Mouse (Mus musculus): Measurements from ENCODE around the gene Necab2. TPM values are rescaled to one million over a fixed set of nuclear protein-coding genes. Genes with fewer than 3 reads are reported as not detected.

Gene Necab2
- polyA plus RNA-seq, 1 experiment from 2014 or later = 2.8 TPM

GRCm38 (mm10) chr8:119449627-119450026 lies 3.1 kb downstream of the Necab2 start:
- DNase-seq (ENCODE audit: low spot score) (no peak), ATAC-seq (ENCODE audit: insufficient number of reproducible peaks, low FRiP score, low TSS enrichment, low read depth) (no peak)
- Histone ChIP-seq H3K4me1 (ENCODE audit: control insufficient read depth, insufficient read depth, low read length) (peaks cover 2% of the 10 kb centered on the region; the same call in 1 of the 2 replicates), H3K27me3 (ENCODE audit: control insufficient read depth, insufficient read depth, low read length) (peaks cover 18% of the 10 kb centered on the region), H3K4me3 (ENCODE audit: low read depth, low read length) (no peak overlapping the region), H3K36me3 (ENCODE audit: control insufficient read depth, insufficient read depth, low read length) (no peaks in the 10 kb centered on the region), H3K9me3 (ENCODE audit: control insufficient read depth, low read length) (no peaks in the 10 kb centered on the region), H3K9ac (ENCODE audit: low read length) (no peak overlapping the region), H3K4me2 (ENCODE audit: low read depth, severe bottlenecking) (no peak overlapping the region; the same call in 1 of the 2 replicates), H3K27ac (replicated peaks; ENCODE audit: low read depth, low read length) (no peak overlapping the region)
- 81% methylated on average over 12 of the region's 12 CpGs for WGBS

- H3K4me3 ChIP-seq (ENCODE audit: low read depth, low read length) = no peak overlapping the region
- no peaks in the 10 kb centered on the region for H3K9me3 ChIP-seq (ENCODE audit: control insufficient read depth, low read length)
- WGBS = 86% methylated on average over 4 of the region's 4 CpGs
- no peak overlapping the region for H3K27ac ChIP-seq (replicated peaks; ENCODE audit: low read depth, low read length)
- H3K27me3 ChIP-seq (ENCODE audit: control insufficient read depth, insufficient read depth, low read length) = peaks cover 18% of the 10 kb centered on the region
- DNase-seq (ENCODE audit: low spot score) (no peak), ATAC-seq (ENCODE audit: insufficient number of reproducible peaks, low FRiP score, low TSS enrichment, low read depth) (no peak)
- peaks cover 2% of the 10 kb centered on the region; the same call in 1 of the 2 replicates for H3K4me1 ChIP-seq (ENCODE audit: control insufficient read depth, insufficient read depth, low read length)
- H3K9ac ChIP-seq (ENCODE audit: low read length) = no peak overlapping the region
- no peak overlapping the region for H3K4me2 ChIP-seq (ENCODE audit: low read depth, severe bottlenecking)
- no peaks in the 10 kb centered on the region for H3K36me3 ChIP-seq (ENCODE audit: control insufficient read depth, insufficient read depth, low read length)
These were observed 4.6 kb downstream of the Necab2 start for GRCm38 (mm10) chr8:119451131-119451530.

GRCm38 (mm10) chr8:119452919-119453318 lies 6.4 kb downstream of the Necab2 start:
- H3K27me3 ChIP-seq (ENCODE audit: control insufficient read depth, insufficient read depth, low read length) = peaks cover 10% of the 10 kb centered on the region
- no peaks in the 10 kb centered on the region for H3K9me3 ChIP-seq (ENCODE audit: control insufficient read depth, low read length)
- no peak overlapping the region for H3K9ac ChIP-seq (ENCODE audit: low read length)
- no peaks in the 10 kb centered on the region for H3K4me1 ChIP-seq (ENCODE audit: control insufficient read depth, insufficient read depth, low read length)
- H3K4me3 ChIP-seq (ENCODE audit: low read depth, low read length) = no peak overlapping the region
- no peaks in the 10 kb centered on the region for H3K36me3 ChIP-seq (ENCODE audit: control insufficient read depth, insufficient read depth, low read length)
- no peak overlapping the region for H3K4me2 ChIP-seq (ENCODE audit: low read depth, severe bottlenecking)
- WGBS = 90% methylated on average over 5 of the region's 5 CpGs
- ATAC-seq (ENCODE audit: insufficient number of reproducible peaks, low FRiP score, low TSS enrichment, low read depth) (no peak), DNase-seq (ENCODE audit: low spot score) (no peak)
- H3K27ac ChIP-seq (replicated peaks; ENCODE audit: low read depth, low read length) = no peak overlapping the region

GRCm38 (mm10) chr8:119456045-119456444 lies 9.5 kb downstream of the Necab2 start:
- no peak for DNase-seq (ENCODE audit: low spot score)
- Histone ChIP-seq H3K4me1 (ENCODE audit: control insufficient read depth, insufficient read depth, low read length) (no peaks in the 10 kb centered on the region), H3K9me3 (ENCODE audit: control insufficient read depth, low read length) (no peaks in the 10 kb centered on the region), H3K27me3 (ENCODE audit: control insufficient read depth, insufficient read depth, low read length) (no peaks in the 10 kb centered on the region), H3K4me2 (ENCODE audit: low read depth, severe bottlenecking) (no peak overlapping the region), H3K36me3 (ENCODE audit: control insufficient read depth, insufficient read depth, low read length) (no peaks in the 10 kb centered on the region), H3K4me3 (ENCODE audit: low read depth, low read length) (no peak overlapping the region), H3K27ac (replicated peaks; ENCODE audit: low read depth, low read length) (no peak overlapping the region), H3K9ac (ENCODE audit: low read length) (no peak overlapping the region)
- 85% methylated on average over 5 of the region's 5 CpGs for WGBS
- ATAC-seq (ENCODE audit: insufficient number of reproducible peaks, low FRiP score, low TSS enrichment, low read depth) = no peak

- WGBS = 51% methylated on average over 16 of the region's 16 CpGs
- H3K9ac ChIP-seq (ENCODE audit: low read length) = no peak overlapping the region
- H3K27ac ChIP-seq (replicated peaks; ENCODE audit: low read depth, low read length) = no peak overlapping the region
These were observed 13.2 kb downstream of the Necab2 start for GRCm38 (mm10) chr8:119459724-119460123.

GRCm38 (mm10) chr8:119461356-119461755 lies 14.8 kb downstream of the Necab2 start:
- Histone ChIP-seq H3K27me3 (ENCODE audit: control insufficient read depth, insufficient read depth, low read length) (peaks cover 18% of the 10 kb centered on the region), H3K4me3 (ENCODE audit: low read depth, low read length) (no peak overlapping the region), H3K4me2 (ENCODE audit: low read depth, severe bottlenecking) (no peak overlapping the region), H3K36me3 (ENCODE audit: control insufficient read depth, insufficient read depth, low read length) (no peaks in the 10 kb centered on the region), H3K9ac (ENCODE audit: low read length) (no peak overlapping the region), H3K9me3 (ENCODE audit: control insufficient read depth, low read length) (no peaks in the 10 kb centered on the region), H3K4me1 (ENCODE audit: control insufficient read depth, insufficient read depth, low read length) (peaks cover 7% of the 10 kb centered on the region), H3K27ac (replicated peaks; ENCODE audit: low read depth, low read length) (no peak overlapping the region)
- DNase-seq (ENCODE audit: low spot score) = no peak
- 80% methylated on average over 9 of the region's 9 CpGs for WGBS
- no peak for ATAC-seq (ENCODE audit: insufficient number of reproducible peaks, low FRiP score, low TSS enrichment, low read depth)

More at GRCm38 (mm10) chr8:119459724-119460123, 13.2 kb downstream of the Necab2 start:
- H3K4me1 ChIP-seq (ENCODE audit: control insufficient read depth, insufficient read depth, low read length) = no peaks in the 10 kb centered on the region
- ATAC-seq (ENCODE audit: insufficient number of reproducible peaks, low FRiP score, low TSS enrichment, low read depth) (no peak), DNase-seq (ENCODE audit: low spot score) (no peak)
- H3K36me3 ChIP-seq (ENCODE audit: control insufficient read depth, insufficient read depth, low read length) = no peaks in the 10 kb centered on the region
- H3K9me3 ChIP-seq (ENCODE audit: control insufficient read depth, low read length) = no peaks in the 10 kb centered on the region
- H3K4me3 ChIP-seq (ENCODE audit: low read depth, low read length) = no peak overlapping the region
- H3K27me3 ChIP-seq (ENCODE audit: control insufficient read depth, insufficient read depth, low read length) = peaks cover 3% of the 10 kb centered on the region
- no peak overlapping the region for H3K4me2 ChIP-seq (ENCODE audit: low read depth, severe bottlenecking)

- 77% methylated on average over 7 of the region's 7 CpGs for WGBS
- Histone ChIP-seq H3K27me3 (ENCODE audit: control insufficient read depth, insufficient read depth, low read length) (peaks cover 21% of the 10 kb centered on the region), H3K4me3 (ENCODE audit: low read depth, low read length) (no peak overlapping the region), H3K9me3 (ENCODE audit: control insufficient read depth, low read length) (no peaks in the 10 kb centered on the region), H3K36me3 (ENCODE audit: control insufficient read depth, insufficient read depth, low read length) (no peaks in the 10 kb centered on the region), H3K4me1 (ENCODE audit: control insufficient read depth, insufficient read depth, low read length) (peaks cover 8% of the 10 kb centered on the region), H3K4me2 (ENCODE audit: low read depth, severe bottlenecking) (no peak overlapping the region), H3K27ac (replicated peaks; ENCODE audit: low read depth, low read length) (no peak overlapping the region), H3K9ac (ENCODE audit: low read length) (no peak overlapping the region)
- no peak for ATAC-seq (ENCODE audit: insufficient number of reproducible peaks, low FRiP score, low TSS enrichment, low read depth)
- DNase-seq (ENCODE audit: low spot score) = no peak
These were observed 17.2 kb downstream of the Necab2 start for GRCm38 (mm10) chr8:119463709-119464108.

- H3K27ac ChIP-seq (replicated peaks; ENCODE audit: low read depth, low read length) = no peak overlapping the region
These were observed 19.6 kb downstream of the Necab2 start for GRCm38 (mm10) chr8:119466105-119466504.

GRCm38 (mm10) chr8:119466794-119467193 lies 20.3 kb downstream of the Necab2 start:
- Histone ChIP-seq H3K27ac (replicated peaks; ENCODE audit: low read depth, low read length) (no peak overlapping the region), H3K36me3 (ENCODE audit: control insufficient read depth, insufficient read depth, low read length) (no peaks in the 10 kb centered on the region), H3K9ac (ENCODE audit: low read length) (no peak overlapping the region), H3K27me3 (ENCODE audit: control insufficient read depth, insufficient read depth, low read length) (peaks cover 21% of the 10 kb centered on the region), H3K4me3 (ENCODE audit: low read depth, low read length) (no peak overlapping the region), H3K4me1 (ENCODE audit: control insufficient read depth, insufficient read depth, low read length) (peaks cover 8% of the 10 kb centered on the region), H3K4me2 (ENCODE audit: low read depth, severe bottlenecking) (no peak overlapping the region), H3K9me3 (ENCODE audit: control insufficient read depth, low read length) (no peaks in the 10 kb centered on the region)
- DNase-seq (ENCODE audit: low spot score) (no peak), ATAC-seq (ENCODE audit: insufficient number of reproducible peaks, low FRiP score, low TSS enrichment, low read depth) (no peak)
- 84% methylated on average over 10 of the region's 10 CpGs for WGBS

More at GRCm38 (mm10) chr8:119466105-119466504, 19.6 kb downstream of the Necab2 start:
- Histone ChIP-seq H3K9me3 (ENCODE audit: control insufficient read depth, low read length) (no peaks in the 10 kb centered on the region), H3K4me1 (ENCODE audit: control insufficient read depth, insufficient read depth, low read length) (peaks cover 8% of the 10 kb centered on the region), H3K9ac (ENCODE audit: low read length) (no peak overlapping the region), H3K27me3 (ENCODE audit: control insufficient read depth, insufficient read depth, low read length) (peaks cover 21% of the 10 kb centered on the region), H3K4me2 (ENCODE audit: low read depth, severe bottlenecking) (peak overlapping the region; percentile 36), H3K36me3 (ENCODE audit: control insufficient read depth, insufficient read depth, low read length) (no peaks in the 10 kb centered on the region), H3K4me3 (ENCODE audit: low read depth, low read length) (no peak overlapping the region)
- no peak for ATAC-seq (ENCODE audit: insufficient number of reproducible peaks, low FRiP score, low TSS enrichment, low read depth)
- WGBS = under 1% methylated on average over 18 of the region's 18 CpGs
- peak; percentile 52 for DNase-seq (ENCODE audit: low spot score)
